Mouse (Mus musculus) C2C12 (cell line): ENCODE data around the gene Cdca3.

Source experiments
- CTCF ChIP-seq: IDR thresholded peaks from one replicate; pipeline ENCODE4 v1.5.1; 2011; ENCODE audit not compliant: control insufficient read depth, insufficient read depth, insufficient read length
- FOSL1 ChIP-seq: IDR thresholded peaks from one replicate; pipeline ENCODE4 v1.8.0; 2011; ENCODE audit warnings: mild to moderate bottlenecking, low read length; ENCODE audit not compliant: poor library complexity, insufficient read depth, severe bottlenecking
- MAX ChIP-seq: IDR thresholded peaks from one replicate; pipeline ENCODE4 v1.6.1; 2011; ENCODE audit warnings: mild to moderate bottlenecking, control low read depth
- MYOD1 ChIP-seq: IDR thresholded peaks from one replicate; pipeline ENCODE4 v1.6.1; 2011; ENCODE audit warnings: low read depth; ENCODE audit not compliant: control insufficient read depth, insufficient read length
- USF1 ChIP-seq: IDR thresholded peaks from one replicate; pipeline ENCODE4 v1.6.1; 2011; ENCODE audit warnings: low read depth, mild to moderate bottlenecking, control low read depth, moderate library complexity

DNA sequence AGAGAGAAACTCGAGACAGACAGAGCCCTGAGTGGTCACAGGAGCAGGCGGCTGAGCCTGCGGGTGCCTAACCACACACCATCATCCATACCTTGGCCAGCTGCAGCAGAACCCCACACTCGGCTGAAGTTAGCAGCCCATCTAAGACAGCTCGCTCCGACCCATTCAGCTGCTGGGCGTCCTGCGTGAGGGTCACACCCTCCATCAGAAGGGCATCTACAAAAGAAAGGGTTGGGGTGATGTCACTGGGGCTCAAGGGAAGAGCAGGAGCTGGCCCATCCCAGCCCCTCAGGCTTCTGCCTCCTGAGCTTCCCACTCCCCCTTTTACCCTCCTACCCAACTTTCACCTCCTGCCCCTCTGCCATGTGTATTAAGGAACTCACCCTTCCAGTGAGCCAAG is 21.2 kb downstream of the Cdca3 start:
- TF ChIP-seq CTCF = no peak
- no peak for TF ChIP-seq USF1
- TF ChIP-seq MYOD1 = no peak
- no peak for TF ChIP-seq MAX
- no peak for TF ChIP-seq FOSL1
